In the genomic region with DNA sequence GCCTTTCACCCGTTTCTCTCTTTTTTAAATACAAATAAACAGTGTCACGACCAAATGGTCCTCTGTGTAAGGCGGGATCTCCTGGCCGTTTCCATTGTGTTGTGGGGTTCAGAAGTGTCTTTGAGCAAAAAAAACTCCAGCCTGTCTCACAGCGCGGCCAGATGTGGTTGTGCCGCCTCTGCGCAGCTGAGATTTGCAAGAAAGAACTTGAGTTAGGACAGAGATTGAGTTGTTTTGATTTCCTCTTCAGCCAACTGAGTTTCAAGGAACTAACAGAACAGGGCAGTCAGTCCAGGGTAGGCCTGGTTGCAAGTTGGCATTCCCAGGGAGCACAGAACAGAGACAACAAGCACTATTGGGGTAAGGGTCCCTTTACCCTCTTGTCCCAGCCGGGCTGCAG, we compare ENCODE assay signal across 9 mouse cellular contexts. TPM values are rescaled to one million over a fixed set of nuclear protein-coding genes. Genes with fewer than 3 reads are reported as not detected.
DNase-seq lines count a peak whose midpoint lies in the region; ATAC-seq and TF ChIP-seq lines count a peak whose summit lies in the region.
"Had no signal": no experiment of that assay in that cellular context is flagged by ENCODE, and none has a peak within 500 bp of the region (broad histone marks: within the 10 kb centered on the region; RNA-seq: fewer than 3 reads in every experiment).

No protein-coding gene starts in this region.

- no peaks in the 10 kb centered on the region; the same call in 1 of the 2 replicates for H3K27me3 ChIP-seq in kidney, embryonic 14.5 days (ENCODE audit: control insufficient read depth, insufficient read depth, low read length)
- no peaks in the 10 kb centered on the region for H3K27me3 ChIP-seq in hindbrain, embryonic 11.5 days (ENCODE audit: control insufficient read depth, insufficient read depth, low read length)
- H3K27me3 ChIP-seq in midbrain, embryonic 14.5 days (ENCODE audit: control insufficient read depth, insufficient read depth, low read length), result no peaks in the 10 kb centered on the region

- peak overlapping the region; percentile 89; the same call in 1 of the 2 replicates for H3K9ac ChIP-seq in kidney, embryonic 14.5 days (ENCODE audit: low read depth, low read length)
- H3K9ac ChIP-seq in hindbrain, embryonic 11.5 days (ENCODE audit: low read depth, low read length), result peak overlapping the region; percentile 92
- H3K9ac ChIP-seq in midbrain, embryonic 14.5 days (replicated peaks; ENCODE audit: low read length), result peak overlapping the region; percentile 88

- H3K4me2 ChIP-seq in kidney, embryonic 14.5 days (replicated peaks; ENCODE audit: low read depth, low read length), result peak overlapping the region; percentile 84
- peak overlapping the region; percentile 79 for H3K4me2 ChIP-seq in hindbrain, embryonic 11.5 days (replicated peaks; ENCODE audit: low read depth, low read length)
- peak overlapping the region; percentile 94 for H3K4me2 ChIP-seq in midbrain, embryonic 14.5 days (ENCODE audit: low read length)

- 1% methylated on average over 9 of the region's 9 CpGs for WGBS in kidney, embryonic 14.5 days
- WGBS in hindbrain, embryonic 11.5 days, result 0% methylated on average over 9 of the region's 9 CpGs
- 1% methylated on average over 9 of the region's 9 CpGs for WGBS in midbrain, embryonic 14.5 days

- H3K36me3 ChIP-seq in kidney, embryonic 14.5 days (ENCODE audit: control insufficient read depth, insufficient read depth, low read length), result no peaks in the 10 kb centered on the region
- no peaks in the 10 kb centered on the region for H3K36me3 ChIP-seq in hindbrain, embryonic 11.5 days (ENCODE audit: control insufficient read depth, insufficient read depth, low read length)
- peaks cover 2% of the 10 kb centered on the region; the same call in 1 of the 2 replicates for H3K36me3 ChIP-seq in midbrain, embryonic 14.5 days (ENCODE audit: control insufficient read depth, insufficient read depth, low read length)

- peak overlapping the region; percentile 91 for H3K4me3 ChIP-seq in kidney, embryonic 14.5 days (ENCODE audit: low read length)
- peak overlapping the region; percentile 63 for H3K4me3 ChIP-seq in hindbrain, embryonic 11.5 days (ENCODE audit: low read depth, low read length)
- H3K4me3 ChIP-seq in midbrain, embryonic 14.5 days (replicated peaks; ENCODE audit: low read depth, low read length), result peak overlapping the region; percentile 64

- no peaks in the 10 kb centered on the region for H3K9me3 ChIP-seq in kidney, embryonic 14.5 days (ENCODE audit: control insufficient read depth, low read length)
- H3K9me3 ChIP-seq in hindbrain, embryonic 11.5 days (ENCODE audit: control insufficient read depth, low read length), result no peaks in the 10 kb centered on the region
- H3K9me3 ChIP-seq in midbrain, embryonic 14.5 days (ENCODE audit: control insufficient read depth, low read length), result no peaks in the 10 kb centered on the region

- no peak for ATAC-seq in kidney, embryonic 14.5 days (ENCODE audit: low FRiP score, low TSS enrichment)
- ATAC-seq in hindbrain, embryonic 11.5 days (ENCODE audit: low FRiP score), result no peak
- no peak for ATAC-seq in midbrain, embryonic 14.5 days (ENCODE audit: low FRiP score, low TSS enrichment)

- peak overlapping the region; percentile 95 for H3K27ac ChIP-seq in kidney, embryonic 14.5 days (ENCODE audit: low read depth, low read length)
- peak overlapping the region; percentile 88 for H3K27ac ChIP-seq in hindbrain, embryonic 11.5 days (ENCODE audit: low read depth, low read length)
- peak overlapping the region; percentile 89 for H3K27ac ChIP-seq in midbrain, embryonic 14.5 days (replicated peaks; ENCODE audit: low read depth, low read length)

- H3K4me1 ChIP-seq in kidney, embryonic 14.5 days (ENCODE audit: control insufficient read depth, insufficient read depth, low read length), result peaks cover 17% of the 10 kb centered on the region
- H3K4me1 ChIP-seq in hindbrain, embryonic 11.5 days (replicated peaks; ENCODE audit: control insufficient read depth, insufficient read depth, low read length), result peaks cover 16% of the 10 kb centered on the region
- peaks cover 66% of the 10 kb centered on the region for H3K4me1 ChIP-seq in midbrain, embryonic 14.5 days (ENCODE audit: control insufficient read depth, insufficient read depth, low read length)

- DNase-seq in kidney, adult 11 months, result no peak
- peak; percentile 63 for DNase-seq in brain, embryonic 14.5 days (ENCODE audit: low read depth)
- peak; percentile 55 for DNase-seq in hindbrain, embryonic 11.5 days (ENCODE audit: low spot score)
- no peak for DNase-seq in midbrain, embryonic 14.5 days
- no peak for DNase-seq in right cerebral cortex, postnatal 36 days (ENCODE audit: low spot score in 2 of 2)
- no peak for DNase-seq in thymus, postnatal 14 days
- DNase-seq in left cerebral cortex, postnatal 36 days (ENCODE audit: low spot score in 2 of 2), result no peak

- TF ChIP-seq POLR2A in brain, embryonic 14.5 days (IDR thresholded peaks at IDR 0.05; ENCODE audit: borderline replicate concordance, extremely low read depth, insufficient read depth, insufficient read length, poor library complexity, severe bottlenecking), result no peak

- intact Hi-C loops in left cerebral cortex, postnatal 36 days (cut with DNase I), result no loop called here

- no peak for TF ChIP-seq CTCF in brain, embryonic 14.5 days (IDR thresholded peaks at IDR 0.05; ENCODE audit: borderline replicate concordance, extremely low read depth, insufficient read depth, insufficient read length)

RNA-seq across cellular contexts. Expression of a gene that starts 17.1 kb away (rescaled TPM):
- polyA plus RNA-seq in kidney, embryonic 14.5 days (2014; fragmentation: Nextera tagmentation; extraction: Ambion mirVana), result 17.3 and 18.7 TPM in 2 replicates
- polyA plus RNA-seq in brain, embryonic 14.5 days (2012; rRNA removed), result 59.9 and 142 TPM in 2 replicates
- polyA plus RNA-seq in hindbrain, embryonic 11.5 days (2014; fragmentation: Nextera tagmentation; extraction: Ambion mirVana), result 36.5 and 52.5 TPM in 2 replicates
- polyA plus RNA-seq in midbrain, embryonic 14.5 days (2014; fragmentation: Nextera tagmentation; extraction: Ambion mirVana), result 46.4 and 59.4 TPM in 2 replicates
- total RNA-seq in left cerebral cortex, postnatal 36 days (2021), result 10 to 100 TPM; 59.0 to 64.1 TPM
- total RNA-seq: hematopoietic stem cell, adult 5-6 weeks had no signal

Comparison
In these comparisons a context has a peak if more than half of its experiments do, and no peak if none do; other contexts are left out.
1. DNase-seq: peak in brain, embryonic 14.5 days (single experiment) and hindbrain, embryonic 11.5 days (single experiment); none in kidney, adult 11 months (single experiment), midbrain, embryonic 14.5 days (single experiment), right cerebral cortex, postnatal 36 days (0 of 2), thymus, postnatal 14 days (single experiment) and left cerebral cortex, postnatal 36 days (0 of 2).
2. Peak in every context shown above with its lines, with median percentiles within 50 percentile points of each other: H3K27ac ChIP-seq, H3K4me2 ChIP-seq, H3K4me3 ChIP-seq and H3K9ac ChIP-seq.